Mouse (Mus musculus): ENCODE measurements at regions not wholly inside any gene's neighbourhood (a gene's known extent, or its start where the extent isn't known, plus 50 kb on each side); places are given as distances from the start of the nearest gene placed in this dataset.
A peak's percentile ranks its signal among the peaks of the same experiment; 100 is the strongest.

DNA sequence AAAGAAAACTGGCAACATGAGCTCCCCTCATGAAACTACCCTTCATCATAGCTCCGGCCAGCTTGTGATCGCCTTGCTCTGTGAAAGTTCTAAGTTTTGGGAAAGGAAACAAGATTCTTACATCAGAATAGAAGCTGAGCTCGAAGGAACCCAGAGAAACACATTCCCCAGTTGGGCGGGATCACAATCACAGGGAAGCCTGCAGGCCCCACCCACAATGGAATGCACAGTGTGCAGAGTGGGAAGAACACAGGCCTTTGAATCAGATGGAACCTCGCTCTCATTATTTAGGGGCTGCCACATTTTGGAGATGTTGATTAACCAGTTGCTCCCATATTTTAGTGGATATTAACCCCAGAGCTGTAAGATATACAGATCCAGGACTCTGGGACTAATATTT lies 234.9 kb downstream of the Sox2 start:
- no peak for DNase-seq

DNA sequence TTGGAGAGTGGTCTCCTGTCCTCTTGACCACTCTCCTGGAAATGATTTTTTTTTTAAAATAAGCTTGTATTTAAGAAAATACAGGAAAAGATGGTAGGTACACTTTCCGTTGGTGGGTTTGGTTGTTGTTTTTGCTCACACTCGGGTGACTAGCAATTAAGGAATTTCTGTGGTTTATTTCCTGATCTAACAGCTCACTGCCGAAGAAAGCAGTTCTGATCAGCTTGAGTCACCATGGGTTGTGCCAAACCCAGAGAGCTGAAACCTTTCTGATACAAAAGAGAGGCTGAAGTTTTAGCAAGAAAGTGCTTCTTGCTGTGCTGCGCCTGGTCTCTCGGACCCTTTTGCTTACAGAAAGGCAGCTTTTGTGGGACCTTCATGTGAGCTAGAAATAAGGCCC lies 243.2 kb downstream of the Sox2 start:
- no peak for DNase-seq

DNA sequence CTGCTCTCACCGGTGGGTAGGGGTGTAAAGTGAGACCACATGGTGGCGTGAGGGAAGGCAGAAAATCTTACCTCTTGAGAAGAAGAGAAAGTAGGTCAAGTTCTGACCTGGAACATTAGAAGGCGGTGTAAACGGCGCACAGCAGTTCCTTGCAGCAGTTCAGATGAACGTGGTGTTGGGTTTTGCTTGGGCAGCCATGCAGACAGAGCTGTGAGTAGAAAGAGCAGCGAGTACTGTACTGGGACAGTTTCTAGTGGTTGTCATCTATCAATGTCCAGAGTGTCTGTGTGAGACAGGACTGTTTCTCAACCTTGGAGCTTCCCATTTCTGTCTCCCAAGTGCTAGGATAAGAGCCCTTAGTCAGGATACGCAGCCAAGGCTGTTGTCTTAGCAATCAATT lies 252.9 kb downstream of the Sox2 start:
- no peak for DNase-seq

DNA sequence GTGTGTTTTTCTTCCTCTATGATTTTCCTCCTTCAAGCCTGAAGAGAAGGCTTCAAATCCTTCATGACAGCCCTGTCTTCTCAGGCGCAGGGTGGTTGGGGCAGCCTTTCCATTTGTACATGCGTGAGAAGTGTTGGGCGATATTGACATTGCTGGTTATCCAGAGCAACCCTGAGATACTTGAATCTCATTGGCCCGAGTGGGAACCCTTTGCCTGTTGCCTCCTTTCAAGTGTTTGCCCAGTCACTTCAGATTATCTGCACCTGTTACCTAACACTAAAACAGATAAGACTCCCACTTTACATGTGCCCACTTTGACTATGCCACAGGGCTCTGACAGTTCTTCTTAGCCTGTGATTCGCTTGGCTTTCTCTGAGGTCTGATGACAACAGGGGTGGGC lies 258.3 kb downstream of the Sox2 start:
- DNase-seq, result no peak

DNA sequence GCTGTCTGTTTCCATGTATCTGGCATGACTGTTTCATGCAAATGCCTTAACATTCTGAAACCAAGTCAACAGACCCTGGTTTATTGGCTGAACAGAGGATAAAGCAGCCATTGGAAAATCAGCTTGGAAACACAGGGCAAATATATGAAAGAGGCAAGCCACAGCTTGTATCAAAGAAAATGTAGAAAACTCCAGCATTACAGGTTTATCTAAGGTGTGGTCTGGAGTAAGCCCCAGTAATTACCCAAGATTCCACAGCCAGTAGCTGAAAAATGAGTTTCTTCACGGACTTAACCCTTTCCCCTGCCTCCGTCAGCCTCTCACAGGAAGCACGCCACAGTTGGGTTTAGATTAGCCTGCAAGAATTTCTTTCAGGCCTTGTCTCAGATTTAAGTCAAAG lies 259.1 kb downstream of the Sox2 start:
- no peak for DNase-seq

DNA sequence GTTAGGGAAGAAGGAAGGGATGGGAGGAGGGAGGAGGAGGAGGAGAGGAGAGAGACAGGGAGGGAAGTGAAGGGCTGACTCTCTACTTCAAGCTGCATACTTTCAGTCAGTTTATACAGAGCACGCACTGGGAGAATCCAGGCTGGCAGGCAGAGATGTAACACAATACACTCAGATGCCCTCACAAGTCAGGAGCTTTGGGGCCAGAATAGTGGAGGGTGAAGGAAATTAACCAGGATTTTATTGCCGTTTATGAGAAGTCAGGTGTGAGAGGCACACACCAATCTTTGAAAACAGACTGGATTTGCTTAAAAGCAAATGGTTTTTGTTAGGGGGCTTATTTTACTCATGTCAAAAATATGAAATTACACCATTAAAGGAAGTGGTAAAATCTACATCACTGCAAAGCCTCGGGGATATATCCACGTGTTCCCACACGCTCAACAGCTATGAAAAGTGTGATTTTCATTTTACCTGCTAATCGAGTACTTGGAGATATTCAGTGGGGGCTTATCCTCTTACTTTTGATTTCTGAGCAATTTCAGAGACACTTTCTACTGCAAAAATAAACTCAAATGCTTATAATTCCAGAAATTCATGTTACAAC lies 268.2 kb downstream of the Sox2 start:
- DNase-seq, result no peak

DNA sequence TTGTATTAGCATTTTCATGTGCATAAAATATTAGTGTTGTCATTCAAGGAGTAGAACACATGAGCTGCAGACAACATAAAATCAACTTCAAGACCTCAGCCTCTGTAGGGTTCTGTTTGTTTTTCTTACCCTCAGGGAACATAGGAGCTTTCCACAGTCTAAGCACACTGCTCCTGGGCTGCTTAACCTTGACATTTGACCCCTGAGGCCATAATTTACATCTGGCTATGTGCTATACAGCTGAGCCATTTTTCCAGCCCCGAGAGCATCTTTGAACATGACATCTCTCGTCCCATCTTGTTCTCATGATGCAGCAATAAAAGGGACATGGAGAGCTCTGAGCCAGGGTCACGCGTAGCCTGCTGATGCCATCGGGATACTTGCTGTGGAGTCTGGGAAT lies 270.3 kb downstream of the Sox2 start:
- no peak for DNase-seq

DNA sequence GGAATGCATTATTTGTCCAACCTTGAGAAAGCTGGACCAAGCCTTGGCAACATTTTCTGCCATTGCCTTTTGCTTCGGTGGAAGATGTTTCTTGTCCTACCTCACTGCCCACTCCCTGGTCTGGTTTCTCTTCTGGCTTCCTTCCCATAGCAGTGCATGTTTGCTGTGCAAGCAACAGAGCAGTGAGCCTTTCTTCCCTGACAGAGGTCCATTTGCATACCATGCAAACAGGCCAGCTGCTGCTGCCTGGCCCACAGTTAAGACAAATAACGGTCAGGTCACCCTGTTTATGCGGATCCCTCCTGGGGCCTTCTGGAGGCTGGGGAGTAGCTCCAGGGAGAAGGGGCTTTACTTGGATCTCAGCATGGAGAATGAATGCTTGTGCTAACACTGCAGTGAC lies 299.7 kb downstream of the Sox2 start:
- DNase-seq, result no peak

DNA sequence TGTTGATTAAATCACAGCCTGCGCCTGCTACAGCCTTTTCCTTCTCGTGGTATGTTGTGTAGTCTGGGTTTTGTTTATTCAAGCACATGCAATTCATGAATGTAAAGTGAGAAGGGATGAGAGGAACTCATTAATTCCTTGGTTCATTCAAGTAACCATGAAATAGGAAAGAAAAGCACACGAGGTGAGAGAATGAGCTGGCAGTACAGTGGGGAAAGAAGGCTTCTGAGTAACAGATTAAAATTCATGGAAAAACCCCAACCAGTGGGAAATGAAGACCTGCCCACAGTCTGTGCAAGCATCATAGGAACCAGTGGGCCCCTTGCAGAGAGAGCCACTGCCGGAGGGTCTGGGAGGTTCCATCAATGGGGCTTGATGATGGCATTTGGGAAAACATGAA lies 306.0 kb downstream of the Sox2 start:
- no peak for DNase-seq

DNA sequence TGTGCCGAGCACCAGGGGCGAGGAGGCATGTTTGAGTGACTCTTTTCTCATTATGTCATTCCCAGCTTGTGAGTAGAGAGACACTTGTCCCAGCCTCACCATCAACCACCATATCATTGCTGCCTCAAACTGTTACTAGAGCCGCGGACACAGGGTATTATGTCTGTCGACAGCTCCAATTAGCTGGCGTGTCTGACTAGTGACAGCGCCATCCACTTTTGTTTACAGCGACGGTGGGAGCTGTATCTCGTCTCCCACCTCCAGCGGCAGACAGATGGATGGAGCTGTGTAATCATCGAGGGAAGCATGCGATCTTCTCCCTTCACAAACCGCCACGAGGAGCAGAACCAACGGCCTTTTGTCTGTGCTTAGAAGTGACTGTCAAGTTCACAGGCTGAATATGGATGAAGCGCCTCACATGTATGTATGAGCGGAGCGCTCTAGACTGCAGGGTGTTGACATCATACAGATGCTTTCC lies 308.9 kb downstream of the Sox2 start:
- DNase-seq, result peak; percentile 75

DNA sequence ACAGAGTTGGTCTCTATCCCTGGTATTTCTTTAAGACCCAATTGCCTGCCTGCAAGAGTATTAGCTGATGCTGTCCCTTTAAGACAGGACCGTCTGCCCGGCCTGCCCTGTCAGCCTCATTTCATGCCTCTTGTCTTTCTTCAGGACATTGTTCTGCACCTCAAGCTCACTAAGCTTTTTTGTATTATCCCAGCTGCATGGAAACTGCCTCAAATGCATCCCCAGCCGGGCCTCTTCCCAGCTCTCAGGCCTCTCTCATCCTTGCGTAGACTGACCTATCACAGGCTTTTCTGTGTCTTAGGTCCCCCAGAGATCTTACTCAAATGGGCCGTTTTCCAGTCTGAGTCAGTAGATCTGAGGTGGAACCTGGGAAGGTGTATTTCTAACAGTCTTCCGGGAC lies 316.2 kb downstream of the Sox2 start:
- peak; percentile 43 for DNase-seq

DNA sequence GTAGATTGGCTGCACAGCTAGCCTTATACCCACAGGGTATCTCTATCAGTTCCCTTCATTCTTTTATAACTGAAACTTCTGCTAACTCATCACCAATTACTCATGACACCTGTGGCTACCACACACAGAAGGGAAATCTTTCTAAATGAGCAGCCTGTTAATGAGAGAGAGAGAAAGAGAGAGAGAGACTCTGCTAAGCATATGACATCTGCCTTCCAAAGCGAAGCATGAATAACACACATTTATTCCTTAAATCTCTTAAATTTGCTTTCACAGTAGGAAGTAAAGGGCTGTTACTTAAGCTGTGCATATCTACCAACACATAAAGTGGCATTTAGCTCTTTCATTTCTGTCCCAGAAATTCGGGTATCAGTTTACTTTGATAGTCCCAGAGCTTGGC lies 317.7 kb downstream of the Sox2 start:
- DNase-seq, result no peak

DNA sequence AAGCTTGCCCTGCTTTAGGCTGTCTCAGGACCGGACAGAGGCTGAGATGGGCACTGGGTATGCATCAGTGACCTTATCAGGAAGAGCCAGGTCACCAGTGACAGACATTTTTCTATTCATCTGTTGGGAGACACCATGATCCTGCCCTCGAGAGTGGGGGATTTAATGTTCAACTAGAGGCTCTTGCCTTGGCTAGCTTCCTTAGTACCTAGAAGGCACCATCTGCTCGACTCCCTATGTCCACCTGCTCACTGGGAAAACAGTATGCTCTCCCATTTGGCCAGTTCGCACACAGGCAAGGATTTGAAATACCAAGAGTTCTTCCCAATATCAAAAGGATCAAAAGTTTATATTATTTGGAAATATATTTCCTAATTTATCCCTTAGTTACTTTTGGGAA lies 321.3 kb downstream of the Sox2 start:
- DNase-seq, result no peak

DNA sequence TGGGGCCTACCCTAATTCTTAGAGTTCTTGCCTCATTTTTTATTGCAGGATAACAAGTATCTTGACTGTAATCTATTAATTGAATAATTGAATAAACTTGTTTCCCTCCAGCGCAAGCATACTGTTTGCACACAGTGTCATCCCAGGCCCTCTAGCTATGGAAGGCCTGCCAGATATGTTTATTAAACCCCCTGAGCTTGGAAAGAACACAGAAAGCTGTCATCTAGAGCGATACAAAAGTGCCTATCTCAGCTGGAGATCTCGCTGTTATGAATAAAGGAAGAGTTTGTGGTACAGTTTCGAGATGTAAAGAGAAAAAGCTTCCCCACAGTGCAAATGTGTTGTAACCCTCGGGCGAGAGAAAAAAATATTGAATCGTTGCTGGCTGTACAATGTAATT lies 324.2 kb downstream of the Sox2 start:
- no peak for DNase-seq

All from retina, postnatal 1 day (tissue).